Mouse (Mus musculus): ENCODE measurements around the gene Usp17lc. TPM values are rescaled to one million over a fixed set of nuclear protein-coding genes. Genes with fewer than 3 reads are reported as not detected.
"Not testable (repeated sequence)": the region's sequence is repeated elsewhere in the genome, so short reads cannot be mapped to it uniquely, and the experiment has no call there.

The Usp17lc gene
- polyA plus RNA-seq (2014; fragmentation: Nextera tagmentation; extraction: Ambion mirVana) = not detected in 2 replicates

DNA sequence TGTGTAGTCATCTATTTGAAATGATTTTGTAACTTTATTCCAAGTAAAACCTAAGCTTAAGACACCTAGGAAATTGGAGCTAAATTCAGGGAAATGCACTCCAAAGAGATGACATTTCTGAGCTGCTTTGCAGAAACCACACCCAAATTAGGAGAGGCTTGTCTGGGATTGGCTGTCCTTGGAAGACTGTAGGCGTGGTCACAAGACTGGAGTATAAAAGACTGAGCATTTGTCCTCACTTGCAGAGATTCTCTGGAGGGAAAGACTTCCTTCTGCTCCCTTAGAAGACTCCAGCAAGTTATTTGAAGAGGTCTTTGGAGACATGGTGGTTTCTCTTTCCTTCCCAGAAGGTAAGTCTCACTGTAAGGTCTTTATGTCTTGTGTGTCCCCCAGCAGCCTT is at the start of gene Usp17lc:
Gene Usp17lc (plus strand): TSS at position 301 of the 400 bp plus-strand sequence.
- H3K36me3 ChIP-seq (ENCODE audit: control insufficient read depth, insufficient read depth, low read length); H3K27ac ChIP-seq (ENCODE audit: low read depth, low read length); ATAC-seq (replicated peaks; ENCODE audit: insufficient number of reproducible peaks, low FRiP score, low TSS enrichment); H3K4me1 ChIP-seq (ENCODE audit: control insufficient read depth, insufficient read depth, low read length); H3K27me3 ChIP-seq (ENCODE audit: control insufficient read depth, insufficient read depth, low read length); H3K4me2 ChIP-seq; H3K4me3 ChIP-seq (ENCODE audit: low read depth, low read length); H3K9ac ChIP-seq (ENCODE audit: low read depth, low read length); H3K9me3 ChIP-seq (replicated peaks; ENCODE audit: control insufficient read depth, low read length): not testable (repeated sequence)
- WGBS (ENCODE audit: insufficient replicate concordance) = 30% methylated on average over 1 of the region's 1 CpGs

DNA sequence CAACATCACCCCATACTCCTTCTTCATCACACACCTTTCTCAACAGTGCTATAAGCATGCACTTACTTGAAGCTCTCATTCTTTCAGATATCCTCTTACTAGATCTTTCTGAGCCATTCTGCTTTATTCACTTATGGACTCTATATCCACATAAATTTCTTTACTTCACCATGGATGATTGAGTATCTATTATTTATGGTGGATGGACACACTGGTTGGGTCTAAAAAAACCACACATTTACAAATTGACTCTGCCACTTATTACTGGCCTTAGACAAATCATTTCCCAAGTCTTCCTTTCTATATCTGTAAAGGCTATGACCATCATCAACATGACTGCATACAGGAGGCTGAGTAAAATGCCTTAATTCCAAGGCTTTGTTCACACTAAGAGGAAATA is 28.8 kb upstream of the Usp17lc start, which contains the start of gene Olfr603:
Gene Olfr603 (minus strand): TSS at position 101 of the 400 bp plus-strand sequence.
- Histone ChIP-seq H3K9ac (ENCODE audit: low read depth, low read length) (no peak within 1 kb of the TSS), H3K27me3 (ENCODE audit: control insufficient read depth, insufficient read depth, low read length) (no peaks in the 10 kb centered on the region), H3K4me1 (ENCODE audit: control insufficient read depth, insufficient read depth, low read length) (no peaks in the 10 kb centered on the region), H3K4me2 (no peak within 1 kb of the TSS), H3K9me3 (replicated peaks; ENCODE audit: control insufficient read depth, low read length) (no peaks in the 10 kb centered on the region), H3K4me3 (ENCODE audit: low read depth, low read length) (no peak within 1 kb of the TSS), H3K27ac (ENCODE audit: low read depth, low read length) (no peak within 1 kb of the TSS), H3K36me3 (ENCODE audit: control insufficient read depth, insufficient read depth, low read length) (no peaks in the 10 kb centered on the region)
- ATAC-seq (replicated peaks; ENCODE audit: insufficient number of reproducible peaks, low FRiP score, low TSS enrichment) = no peak

DNA sequence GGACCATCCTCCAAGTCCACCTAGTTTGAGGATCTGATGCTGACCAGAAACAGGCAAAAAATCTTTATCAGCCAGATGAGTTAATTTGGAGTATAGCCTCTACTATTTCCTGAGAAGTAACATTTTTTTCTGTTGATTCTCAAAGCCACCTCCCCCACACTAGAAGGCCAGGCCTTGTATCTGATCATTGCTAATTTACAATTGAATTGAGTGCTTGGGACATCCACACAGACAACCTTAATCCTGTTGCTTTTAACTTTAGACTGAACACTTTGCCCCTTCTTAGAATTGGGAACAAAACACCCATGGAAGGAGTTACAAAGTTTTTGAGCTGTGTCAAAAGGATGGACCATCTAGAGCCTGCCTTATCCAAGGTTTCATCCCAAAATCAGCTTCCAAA is 17.1 kb upstream of the Usp17lc start:
- no peaks in the 10 kb centered on the region for H3K9me3 ChIP-seq (replicated peaks; ENCODE audit: control insufficient read depth, low read length)
- no peak overlapping the region for H3K4me2 ChIP-seq
- H3K4me3 ChIP-seq (ENCODE audit: low read depth, low read length) = no peak overlapping the region
- no peaks in the 10 kb centered on the region for H3K36me3 ChIP-seq (ENCODE audit: control insufficient read depth, insufficient read depth, low read length)
- ATAC-seq (replicated peaks; ENCODE audit: insufficient number of reproducible peaks, low FRiP score, low TSS enrichment) = no peak
- no peaks in the 10 kb centered on the region for H3K4me1 ChIP-seq (ENCODE audit: control insufficient read depth, insufficient read depth, low read length)
- no peak overlapping the region for H3K9ac ChIP-seq (ENCODE audit: low read depth, low read length)
- no peaks in the 10 kb centered on the region for H3K27me3 ChIP-seq (ENCODE audit: control insufficient read depth, insufficient read depth, low read length)
- H3K27ac ChIP-seq (ENCODE audit: low read depth, low read length) = no peak overlapping the region

DNA sequence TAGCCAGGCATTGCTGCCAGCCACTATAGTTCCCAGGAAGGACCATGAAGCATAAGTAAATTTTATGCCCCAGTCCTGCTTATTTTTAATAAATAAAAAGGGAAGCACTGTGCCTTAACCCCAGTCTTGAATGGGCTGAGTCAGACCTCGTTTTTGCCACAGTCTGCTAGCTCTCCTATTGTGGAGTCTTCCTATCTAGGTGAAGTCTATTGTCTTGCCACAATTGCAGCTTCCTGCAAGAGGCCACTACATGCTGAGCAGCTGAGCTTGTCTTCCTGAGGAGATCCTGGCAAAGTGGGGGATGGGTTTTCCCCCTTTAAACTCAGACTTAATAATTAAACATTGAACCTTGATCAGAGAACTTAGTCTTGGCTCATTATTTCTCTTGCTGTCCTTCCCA is 15.9 kb upstream of the Usp17lc start:
- Histone ChIP-seq H3K27me3 (ENCODE audit: control insufficient read depth, insufficient read depth, low read length) (no peaks in the 10 kb centered on the region), H3K9ac (ENCODE audit: low read depth, low read length) (no peak overlapping the region), H3K4me3 (ENCODE audit: low read depth, low read length) (no peak overlapping the region), H3K9me3 (replicated peaks; ENCODE audit: control insufficient read depth, low read length) (no peaks in the 10 kb centered on the region), H3K4me2 (no peak overlapping the region), H3K36me3 (ENCODE audit: control insufficient read depth, insufficient read depth, low read length) (no peaks in the 10 kb centered on the region), H3K4me1 (ENCODE audit: control insufficient read depth, insufficient read depth, low read length) (no peaks in the 10 kb centered on the region), H3K27ac (ENCODE audit: low read depth, low read length) (no peak overlapping the region)
- ATAC-seq (replicated peaks; ENCODE audit: insufficient number of reproducible peaks, low FRiP score, low TSS enrichment) = no peak
- WGBS (ENCODE audit: insufficient replicate concordance) = 26% methylated on average over 1 of the region's 1 CpGs

DNA sequence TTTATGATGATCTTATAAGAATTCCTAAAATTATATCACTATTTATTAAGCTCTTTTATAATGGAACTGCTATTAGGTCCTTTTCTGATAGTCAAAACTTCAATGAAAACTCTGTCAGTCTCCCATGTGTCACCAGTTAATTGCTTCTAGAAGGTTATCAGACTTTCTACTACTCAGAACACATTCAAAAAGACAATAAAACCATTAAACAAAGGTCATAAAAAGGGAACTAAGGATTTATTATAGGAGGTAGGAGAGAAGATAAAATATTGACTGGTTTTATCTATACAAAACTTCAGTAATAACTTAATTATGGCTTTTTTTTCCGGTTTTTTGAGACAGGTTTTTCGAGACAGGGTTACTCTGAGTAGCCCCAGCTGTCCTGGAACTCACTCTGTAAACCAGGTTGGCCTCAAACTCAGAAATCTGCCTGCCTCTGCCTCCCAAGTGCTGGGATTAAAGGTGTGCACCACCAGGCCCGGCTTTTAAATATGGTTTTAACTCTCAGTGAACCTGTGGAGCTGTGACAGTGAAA is 8.3 kb upstream of the Usp17lc start:
- not testable (repeated sequence) for H3K4me1 ChIP-seq (ENCODE audit: control insufficient read depth, insufficient read depth, low read length); H3K4me3 ChIP-seq (ENCODE audit: low read depth, low read length); H3K9ac ChIP-seq (ENCODE audit: low read depth, low read length); H3K27me3 ChIP-seq (ENCODE audit: control insufficient read depth, insufficient read depth, low read length); H3K36me3 ChIP-seq (ENCODE audit: control insufficient read depth, insufficient read depth, low read length); H3K4me2 ChIP-seq; H3K27ac ChIP-seq (ENCODE audit: low read depth, low read length); H3K9me3 ChIP-seq (replicated peaks; ENCODE audit: control insufficient read depth, low read length); ATAC-seq (replicated peaks; ENCODE audit: insufficient number of reproducible peaks, low FRiP score, low TSS enrichment)
- WGBS (ENCODE audit: insufficient replicate concordance) = 59% methylated on average over 3 of the region's 3 CpGs

DNA sequence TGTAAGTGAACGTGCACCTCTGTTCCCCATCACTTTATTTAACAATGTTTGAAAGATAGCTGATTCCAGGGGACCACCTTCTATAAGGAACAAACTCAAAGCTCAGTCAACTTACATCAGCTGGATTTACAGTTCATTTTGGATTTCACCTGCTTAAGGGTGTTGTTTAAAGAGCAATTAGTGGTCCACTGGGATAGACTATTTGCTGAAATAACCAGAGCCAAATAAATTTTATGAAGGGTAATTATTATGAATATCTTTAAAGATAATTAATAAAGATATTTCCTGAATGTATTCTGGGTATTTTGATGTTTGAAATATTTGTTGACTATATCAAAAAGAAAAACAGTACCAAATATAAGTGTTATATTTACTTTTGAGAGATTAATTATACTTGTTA is 30.5 kb downstream of the Usp17lc start, which contains the start of gene Olfr605:
Gene Olfr605 (minus strand): TSS at position 101 of the 400 bp plus-strand sequence.
- Histone ChIP-seq H3K4me2 (no peak within 1 kb of the TSS), H3K27ac (ENCODE audit: low read depth, low read length) (no peak within 1 kb of the TSS), H3K36me3 (ENCODE audit: control insufficient read depth, insufficient read depth, low read length) (no peaks in the 10 kb centered on the region), H3K27me3 (ENCODE audit: control insufficient read depth, insufficient read depth, low read length) (no peaks in the 10 kb centered on the region), H3K4me3 (ENCODE audit: low read depth, low read length) (no peak within 1 kb of the TSS), H3K4me1 (ENCODE audit: control insufficient read depth, insufficient read depth, low read length) (no peaks in the 10 kb centered on the region), H3K9ac (ENCODE audit: low read depth, low read length) (no peak within 1 kb of the TSS), H3K9me3 (replicated peaks; ENCODE audit: control insufficient read depth, low read length) (no peaks in the 10 kb centered on the region)
- 79% methylated on average over 1 of the region's 1 CpGs for WGBS (ENCODE audit: insufficient replicate concordance)
- no peak for ATAC-seq (replicated peaks; ENCODE audit: insufficient number of reproducible peaks, low FRiP score, low TSS enrichment)

DNA sequence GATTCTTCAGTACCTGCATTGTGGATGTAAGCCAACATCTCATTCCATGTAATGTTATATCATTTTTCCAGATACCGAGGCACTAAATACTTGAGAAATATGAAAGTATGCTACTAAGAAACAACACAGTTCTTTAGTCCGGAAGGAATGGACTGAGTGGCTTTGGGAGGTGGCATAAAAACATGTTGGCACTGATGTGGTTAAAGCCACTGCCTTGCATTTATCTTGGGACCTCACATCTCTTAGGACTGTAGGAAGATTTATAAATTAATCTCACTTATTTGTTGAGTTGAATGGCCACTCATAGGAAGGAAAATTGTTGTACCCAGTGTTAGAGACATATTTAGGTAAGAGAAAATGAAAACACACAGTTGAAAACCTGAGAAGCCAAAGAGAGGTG is 33.9 kb downstream of the Usp17lc start, which contains the start of gene Olfr606:
Gene Olfr606 (plus strand): TSS at position 301 of the 400 bp plus-strand sequence.
- Histone ChIP-seq H3K9me3 (replicated peaks; ENCODE audit: control insufficient read depth, low read length) (no peaks in the 10 kb centered on the region), H3K4me3 (ENCODE audit: low read depth, low read length) (no peak within 1 kb of the TSS), H3K4me2 (no peak within 1 kb of the TSS), H3K27me3 (ENCODE audit: control insufficient read depth, insufficient read depth, low read length) (no peaks in the 10 kb centered on the region), H3K4me1 (ENCODE audit: control insufficient read depth, insufficient read depth, low read length) (no peaks in the 10 kb centered on the region), H3K36me3 (ENCODE audit: control insufficient read depth, insufficient read depth, low read length) (no peaks in the 10 kb centered on the region), H3K9ac (ENCODE audit: low read depth, low read length) (no peak within 1 kb of the TSS), H3K27ac (ENCODE audit: low read depth, low read length) (no peak within 1 kb of the TSS)
- ATAC-seq (replicated peaks; ENCODE audit: insufficient number of reproducible peaks, low FRiP score, low TSS enrichment) = no peak
- 81% methylated on average over 2 of the region's 2 CpGs for WGBS (ENCODE audit: insufficient replicate concordance)

DNA sequence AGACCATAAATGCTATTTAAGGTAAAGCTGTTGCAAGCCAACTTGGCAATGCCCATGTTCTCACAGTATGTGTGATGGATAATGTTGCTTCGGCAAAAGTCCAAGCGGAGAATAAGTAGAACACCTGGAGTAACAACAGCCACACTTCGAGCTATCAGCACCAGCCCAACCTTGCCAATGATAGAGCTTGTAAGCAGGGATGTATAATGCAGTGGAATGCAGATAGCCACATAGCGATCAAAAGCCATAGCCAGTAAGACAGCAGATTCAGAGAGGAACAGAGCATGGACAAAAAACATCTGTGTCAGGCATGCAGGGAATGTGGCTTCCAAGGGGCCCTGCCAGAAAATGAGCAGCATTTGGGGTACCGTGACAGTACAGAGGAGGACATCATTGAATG is 45.7 kb downstream of the Usp17lc start:
- ATAC-seq (replicated peaks; ENCODE audit: insufficient number of reproducible peaks, low FRiP score, low TSS enrichment) = peak; percentile 42; the same call in 1 of the 2 replicates
- Histone ChIP-seq H3K27ac (ENCODE audit: low read depth, low read length) (no peak overlapping the region; the same call in 1 of the 2 replicates), H3K4me2 (no peak overlapping the region), H3K9ac (ENCODE audit: low read depth, low read length) (no peak overlapping the region), H3K36me3 (ENCODE audit: control insufficient read depth, insufficient read depth, low read length) (no peaks in the 10 kb centered on the region), H3K27me3 (ENCODE audit: control insufficient read depth, insufficient read depth, low read length) (no peaks in the 10 kb centered on the region), H3K9me3 (replicated peaks; ENCODE audit: control insufficient read depth, low read length) (no peaks in the 10 kb centered on the region), H3K4me1 (ENCODE audit: control insufficient read depth, insufficient read depth, low read length) (no peaks in the 10 kb centered on the region), H3K4me3 (ENCODE audit: low read depth, low read length) (no peak overlapping the region)
- WGBS (ENCODE audit: insufficient replicate concordance) = 61% methylated on average over 5 of the region's 5 CpGs

Measured in heart, embryonic 11.5 days (tissue).